Mouse (Mus musculus): Measurements from ENCODE around the gene Epx. TPM values are rescaled to one million over a fixed set of nuclear protein-coding genes. Genes with fewer than 3 reads are reported as not detected.

The Epx gene
- polyA plus RNA-seq, 1 experiment from 2014 or later, result not detected

GRCm38 (mm10) chr11:87862805-87863204, 12.5 kb downstream of the Epx start:
- 92% methylated on average over 13 of the region's 13 CpGs for WGBS
- ATAC-seq, result no peak
- H3K4me1 ChIP-seq (replicated peaks; ENCODE audit: control insufficient read depth, insufficient read depth, low read length), result no peaks in the 10 kb centered on the region

GRCm38 (mm10) chr11:87860426-87860825, 14.9 kb downstream of the Epx start:
- no peaks in the 10 kb centered on the region for H3K27me3 ChIP-seq (replicated peaks; ENCODE audit: control insufficient read depth, insufficient read depth, low read length)
- H3K36me3 ChIP-seq (ENCODE audit: control insufficient read depth, insufficient read depth), result peaks cover 47% of the 10 kb centered on the region
- TF ChIP-seq CTCF (IDR thresholded peaks at IDR 0.05; ENCODE audit: low read depth), result no peak
- H3K27ac ChIP-seq (ENCODE audit: low read depth, low read length), result no peak overlapping the region
- H3K4me1 ChIP-seq (replicated peaks; ENCODE audit: control insufficient read depth, insufficient read depth, low read length), result no peaks in the 10 kb centered on the region
- no peak overlapping the region for H3K4me3 ChIP-seq (ENCODE audit: low read depth, low read length)
- no peaks in the 10 kb centered on the region for H3K9me3 ChIP-seq (ENCODE audit: control insufficient read depth)
- ATAC-seq, result no peak
- H3K4me2 ChIP-seq (replicated peaks; ENCODE audit: low read depth), result no peak overlapping the region
- no peak overlapping the region for H3K9ac ChIP-seq (ENCODE audit: low read depth, low read length)
- 85% methylated on average over 9 of the region's 9 CpGs for WGBS

More at GRCm38 (mm10) chr11:87862805-87863204, 12.5 kb downstream of the Epx start:
- TF ChIP-seq CTCF (IDR thresholded peaks at IDR 0.05; ENCODE audit: low read depth), result no peak
- H3K27ac ChIP-seq (ENCODE audit: low read depth, low read length), result no peak overlapping the region
- H3K27me3 ChIP-seq (replicated peaks; ENCODE audit: control insufficient read depth, insufficient read depth, low read length), result no peaks in the 10 kb centered on the region
- no peaks in the 10 kb centered on the region for H3K9me3 ChIP-seq (ENCODE audit: control insufficient read depth)
- H3K36me3 ChIP-seq (ENCODE audit: control insufficient read depth, insufficient read depth), result peaks cover 33% of the 10 kb centered on the region
- H3K9ac ChIP-seq (ENCODE audit: low read depth, low read length), result no peak overlapping the region
- no peak overlapping the region for H3K4me2 ChIP-seq (replicated peaks; ENCODE audit: low read depth)
- no peak overlapping the region for H3K4me3 ChIP-seq (ENCODE audit: low read depth, low read length)

GRCm38 (mm10) chr11:87859273-87859672, 16.1 kb downstream of the Epx start:
- no peak for TF ChIP-seq CTCF (IDR thresholded peaks at IDR 0.05; ENCODE audit: low read depth)
- H3K4me2 ChIP-seq (replicated peaks; ENCODE audit: low read depth), result no peak overlapping the region
- H3K4me1 ChIP-seq (replicated peaks; ENCODE audit: control insufficient read depth, insufficient read depth, low read length), result no peaks in the 10 kb centered on the region
- no peak for ATAC-seq
- H3K4me3 ChIP-seq (ENCODE audit: low read depth, low read length), result no peak overlapping the region
- H3K36me3 ChIP-seq (ENCODE audit: control insufficient read depth, insufficient read depth), result peaks cover 47% of the 10 kb centered on the region
- WGBS, result 89% methylated on average over 11 of the region's 11 CpGs
- H3K27me3 ChIP-seq (replicated peaks; ENCODE audit: control insufficient read depth, insufficient read depth, low read length), result no peaks in the 10 kb centered on the region
- no peak overlapping the region for H3K27ac ChIP-seq (ENCODE audit: low read depth, low read length)
- H3K9ac ChIP-seq (ENCODE audit: low read depth, low read length), result no peak overlapping the region
- H3K9me3 ChIP-seq (ENCODE audit: control insufficient read depth), result no peaks in the 10 kb centered on the region

- Histone ChIP-seq H3K4me1 (replicated peaks; ENCODE audit: control insufficient read depth, insufficient read depth, low read length) (0 out of 2 replicates have a peak, but pooled peaks cover 3% of the 10 kb centered on the region), H3K4me3 (ENCODE audit: low read depth, low read length) (no peak overlapping the region), H3K27me3 (replicated peaks; ENCODE audit: control insufficient read depth, insufficient read depth, low read length) (no peaks in the 10 kb centered on the region), H3K36me3 (ENCODE audit: control insufficient read depth, insufficient read depth) (peaks cover 19% of the 10 kb centered on the region), H3K27ac (ENCODE audit: low read depth, low read length) (no peak overlapping the region), H3K9me3 (ENCODE audit: control insufficient read depth) (no peaks in the 10 kb centered on the region), H3K4me2 (replicated peaks; ENCODE audit: low read depth) (no peak overlapping the region), H3K9ac (ENCODE audit: low read depth, low read length) (no peak overlapping the region)
- TF ChIP-seq CTCF (IDR thresholded peaks at IDR 0.05; ENCODE audit: low read depth), result no peak
- ATAC-seq, result no peak
- 90% methylated on average over 7 of the region's 7 CpGs for WGBS
Observed at GRCm38 (mm10) chr11:87854550-87854949, 20.8 kb downstream of the Epx start.

GRCm38 (mm10) chr11:87853597-87853954, 21.8 kb downstream of the Epx start:
- 29% methylated on average over 8 of the region's 8 CpGs for WGBS
- H3K4me2 ChIP-seq (replicated peaks; ENCODE audit: low read depth), result peak overlapping the region; percentile 90
- no peaks in the 10 kb centered on the region for H3K9me3 ChIP-seq (ENCODE audit: control insufficient read depth)
- no peak for TF ChIP-seq CTCF (IDR thresholded peaks at IDR 0.05; ENCODE audit: low read depth)
- 0 out of 2 replicates have a peak, but pooled peaks cover 3% of the 10 kb centered on the region for H3K4me1 ChIP-seq (replicated peaks; ENCODE audit: control insufficient read depth, insufficient read depth, low read length)
- ATAC-seq, result peak; percentile 18; the same call in 1 of the 2 replicates
- H3K36me3 ChIP-seq (ENCODE audit: control insufficient read depth, insufficient read depth), result peaks cover 19% of the 10 kb centered on the region
- peak overlapping the region; percentile 28; the same call in 1 of the 2 replicates for H3K27ac ChIP-seq (ENCODE audit: low read depth, low read length)
- no peaks in the 10 kb centered on the region for H3K27me3 ChIP-seq (replicated peaks; ENCODE audit: control insufficient read depth, insufficient read depth, low read length)
- H3K9ac ChIP-seq (ENCODE audit: low read depth, low read length), result peak overlapping the region; percentile 53; the same call in 1 of the 2 replicates
- H3K4me3 ChIP-seq (ENCODE audit: low read depth, low read length), result peak overlapping the region; percentile 70

GRCm38 (mm10) chr11:87852690-87853596, 22.4 kb downstream of the Epx start, which contains the start of gene Mks1:
Gene Mks1 (plus strand): TSS chr11:87853215.
- Histone ChIP-seq H3K27ac (ENCODE audit: low read depth, low read length) (peak within 1 kb of the TSS; percentile 28; the same call in 1 of the 2 replicates), H3K36me3 (ENCODE audit: control insufficient read depth, insufficient read depth) (peaks cover 15% of the 10 kb centered on the region), H3K4me1 (replicated peaks; ENCODE audit: control insufficient read depth, insufficient read depth, low read length) (0 out of 2 replicates have a peak, but pooled peaks cover 3% of the 10 kb centered on the region), H3K4me2 (replicated peaks; ENCODE audit: low read depth) (peak within 1 kb of the TSS; percentile 90), H3K4me3 (ENCODE audit: low read depth, low read length) (peak within 1 kb of the TSS; percentile 70), H3K9ac (ENCODE audit: low read depth, low read length) (peak within 1 kb of the TSS; percentile 53; the same call in 1 of the 2 replicates), H3K9me3 (ENCODE audit: control insufficient read depth) (no peaks in the 10 kb centered on the region), H3K27me3 (replicated peaks; ENCODE audit: control insufficient read depth, insufficient read depth, low read length) (no peaks in the 10 kb centered on the region)
- 3% methylated on average over 40 of the region's 40 CpGs for WGBS
- ATAC-seq, result peak; percentile 91
- no peak for TF ChIP-seq CTCF (IDR thresholded peaks at IDR 0.05; ENCODE audit: low read depth)
